Mouse (Mus musculus) v-Abl transformed pro-B cells (cell line): ENCODE measurements at regions not wholly inside any gene's neighbourhood (a gene's known extent, or its start where the extent isn't known, plus 50 kb on each side); places are given as distances from the start of the nearest gene placed in this dataset.

Source experiments
- in situ Hi-C, 2 experiments: fragments of 400-800 bp; cut with MboI; formaldehyde crosslinking; loops; one replicate each; pipeline ENCODE4 v1.15.1; 2025; ENCODE audit not compliant: unreplicated experiment in 2 of 2

- in situ Hi-C loops, result no loop called here
Measured at GRCm38 (mm10) chr13:52702201-52702611, 119.2 kb downstream of the Syk start.

DNA sequence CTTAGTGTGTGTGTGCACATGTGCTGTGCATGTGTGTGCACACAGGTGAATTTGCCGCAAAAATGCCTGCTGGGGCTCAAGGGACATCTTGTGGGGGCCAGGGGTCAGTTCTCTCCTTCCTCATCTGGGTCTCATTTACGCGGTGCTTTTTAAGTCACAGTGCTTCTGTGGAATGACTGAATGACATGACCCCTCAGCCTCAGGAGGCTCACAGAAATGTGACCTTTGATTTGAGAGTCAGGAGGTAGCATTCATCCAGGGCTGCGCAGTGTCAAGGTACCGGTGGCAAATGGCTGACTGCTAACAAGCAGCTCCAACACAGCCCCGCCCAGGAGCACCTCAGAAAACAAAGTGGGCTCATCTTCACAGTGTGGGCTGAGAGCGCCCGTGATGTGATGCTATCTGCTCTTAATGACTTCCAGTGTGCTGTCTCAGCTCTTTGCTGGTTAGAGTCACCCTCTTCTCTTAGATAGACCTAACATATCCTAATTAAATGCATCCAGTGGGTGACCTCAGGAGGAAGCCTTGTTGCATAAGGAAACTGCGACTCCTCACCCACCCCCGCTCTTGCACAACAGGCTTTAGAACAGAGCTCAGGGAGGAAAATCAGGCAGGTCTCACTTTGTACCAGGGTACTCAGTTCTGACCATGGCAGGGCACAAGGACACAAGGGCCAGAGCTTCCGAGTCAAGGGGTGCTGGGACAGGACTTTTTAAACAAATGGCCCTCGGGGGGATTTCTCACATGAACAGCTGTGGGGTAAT is 120.6 kb downstream of the Syk start:
- in situ Hi-C loops, result no loop called here

DNA sequence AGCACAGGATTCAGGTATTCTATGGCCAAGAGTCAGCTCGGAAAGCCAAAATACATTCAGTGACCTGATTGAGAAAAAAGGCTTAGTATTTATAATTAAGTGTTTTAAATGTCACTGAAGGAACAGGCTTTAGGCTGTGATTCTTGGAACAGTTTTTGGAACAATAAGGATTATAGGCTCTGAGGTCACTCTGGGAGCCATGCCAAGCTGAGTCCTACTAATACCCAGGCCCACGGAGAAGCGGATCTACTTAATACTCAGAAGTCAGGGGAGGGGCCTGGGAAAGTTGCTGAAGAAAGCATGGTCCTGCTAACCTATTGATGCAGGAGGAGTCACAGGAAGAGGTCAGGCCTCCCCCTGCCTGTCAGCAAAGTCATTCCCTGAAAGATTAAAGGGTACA is 121.7 kb downstream of the Syk start:
- in situ Hi-C loops, result loop anchor here in 1 of 2 experiments (5.0 kb wide), 2 partner anchors 283 to 393 kb away; no protein-coding TSS in a partner anchor

DNA sequence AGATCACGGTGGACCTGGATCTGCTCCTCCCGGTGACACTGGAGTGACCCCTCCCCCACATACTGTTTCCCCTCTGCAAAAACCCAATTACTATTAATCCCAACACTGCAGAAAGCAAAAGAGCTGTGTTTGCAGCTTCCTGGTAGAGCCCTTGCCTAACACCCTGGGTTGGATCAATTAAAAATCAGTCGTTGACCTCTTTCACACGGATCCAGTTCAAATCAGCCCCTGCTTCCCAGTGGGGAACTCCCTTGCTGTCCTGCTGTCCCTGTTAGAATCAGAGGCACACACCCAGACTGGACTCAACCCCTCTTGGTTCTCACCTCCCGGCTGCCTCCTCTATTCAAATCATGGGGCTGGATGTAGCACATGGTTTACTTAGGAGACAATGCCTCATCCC is 126.6 kb downstream of the Syk start:
- in situ Hi-C loops, result loop anchor here in 1 of 2 experiments (5.0 kb wide), 2 partner anchors 278 to 388 kb away; no protein-coding TSS in a partner anchor

DNA sequence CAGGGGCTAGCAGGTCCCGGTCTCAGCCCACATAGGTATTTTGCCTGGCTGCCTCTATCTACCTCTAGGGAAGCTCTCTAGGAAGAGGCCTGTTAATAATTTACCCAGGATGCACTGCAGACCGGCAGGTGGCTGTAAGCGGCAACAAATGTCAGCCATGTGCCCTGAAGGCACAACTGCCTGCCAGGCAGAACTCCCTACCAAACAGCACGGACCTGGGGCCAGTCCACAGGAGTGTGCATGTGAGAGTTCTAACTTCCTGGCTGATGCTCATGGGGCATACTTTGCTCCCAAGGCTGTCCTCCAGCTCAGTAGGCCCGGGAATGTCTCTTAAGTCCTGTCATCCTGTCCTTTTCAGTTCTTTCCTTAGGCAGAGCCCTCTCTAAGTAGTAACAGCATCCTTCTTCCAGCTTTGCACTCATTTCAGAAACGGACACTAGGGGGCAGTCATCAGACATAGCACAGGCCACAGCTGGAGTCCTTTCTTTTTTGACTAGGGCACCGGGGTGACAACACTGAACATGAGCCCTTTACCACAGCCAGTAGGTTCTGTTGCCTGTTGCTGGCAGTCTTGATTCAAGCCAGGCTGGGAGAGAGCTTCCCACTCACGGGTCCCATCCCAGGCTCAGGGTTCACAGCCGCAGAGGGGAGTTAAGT is 128.9 kb downstream of the Syk start:
- in situ Hi-C loops, result loop anchor here in 1 of 2 experiments (5.0 kb wide), 2 partner anchors 270 to 380 kb away; partner anchors contain the start of gene Nfil3

DNA sequence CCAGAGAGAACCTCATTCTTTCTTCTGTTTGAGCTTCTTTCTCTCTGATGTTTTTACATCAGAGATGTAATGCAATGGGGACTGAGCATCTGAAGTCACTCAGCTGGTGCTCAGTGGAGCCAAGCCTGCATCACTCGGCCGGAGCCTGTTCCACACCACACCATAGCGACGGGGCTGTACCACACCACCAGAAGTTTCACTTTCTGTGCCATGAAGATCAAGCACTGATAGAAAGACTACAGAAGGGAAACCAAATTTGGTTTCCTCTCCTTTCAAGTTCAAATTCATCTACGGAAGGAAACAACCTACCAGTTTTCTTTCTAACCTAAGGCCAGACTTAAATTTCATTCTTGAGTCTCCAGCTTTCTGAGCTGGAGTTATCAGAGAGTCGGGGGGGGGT is 138.5 kb downstream of the Syk start:
- in situ Hi-C loops, result no loop called here

DNA sequence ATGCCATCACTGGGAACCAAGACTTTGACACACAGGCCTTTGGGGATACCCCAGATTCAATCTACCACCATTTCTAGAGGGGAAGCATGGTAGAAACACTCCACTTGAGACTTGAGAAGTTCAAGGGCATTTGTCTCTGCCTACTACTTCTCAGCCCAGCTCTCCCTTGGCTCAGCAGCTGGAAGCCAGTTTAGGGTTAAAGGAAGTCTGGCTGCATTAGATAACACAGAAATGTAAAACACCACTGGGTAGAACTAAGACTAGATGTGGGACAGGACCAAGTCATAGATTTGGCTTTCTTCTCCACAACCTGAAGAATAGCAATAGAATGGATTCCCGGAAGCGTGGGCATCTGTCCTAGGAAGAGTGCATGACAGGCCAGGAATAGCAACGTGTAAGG is 139.7 kb downstream of the Syk start:
- in situ Hi-C loops, result no loop called here

DNA sequence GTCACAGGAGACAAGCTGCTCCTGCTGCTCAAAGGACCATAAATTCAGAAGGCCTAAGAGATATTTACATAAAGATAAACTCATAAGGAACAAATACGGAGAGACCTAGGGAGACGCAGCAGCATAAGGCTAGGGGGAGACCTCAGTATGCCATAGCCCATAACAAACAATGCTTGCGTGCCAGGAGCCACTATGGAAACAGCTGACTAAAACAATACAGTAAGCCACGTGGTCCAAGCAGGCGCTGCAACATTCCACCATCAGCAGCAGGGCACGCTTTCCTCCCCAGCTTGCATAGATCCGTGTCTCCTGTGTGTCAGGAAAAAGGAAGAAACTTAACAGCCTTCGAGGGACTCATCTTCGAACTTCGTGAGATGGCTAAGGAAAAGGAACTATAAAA is 143.1 kb downstream of the Syk start:
- in situ Hi-C loops, result no loop called here

DNA sequence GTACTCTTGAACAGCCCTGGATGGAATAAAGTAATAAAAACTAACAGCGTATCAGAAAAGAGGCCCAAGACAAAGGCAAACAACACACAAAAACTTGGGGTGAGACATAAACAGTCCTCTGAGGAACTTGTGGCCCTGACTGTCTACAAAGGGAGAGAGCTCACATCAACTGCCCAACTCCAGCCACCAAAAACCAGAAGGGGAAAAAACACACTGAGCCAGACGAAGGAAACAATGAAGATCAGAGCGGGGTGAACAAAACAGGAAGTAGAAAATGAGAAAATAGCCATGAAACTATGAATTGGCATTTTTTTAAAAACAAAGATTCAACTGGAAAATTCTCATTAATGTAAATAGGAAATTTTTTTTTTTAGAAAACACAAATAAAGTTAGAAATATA is 143.6 kb downstream of the Syk start:
- in situ Hi-C loops, result no loop called here

DNA sequence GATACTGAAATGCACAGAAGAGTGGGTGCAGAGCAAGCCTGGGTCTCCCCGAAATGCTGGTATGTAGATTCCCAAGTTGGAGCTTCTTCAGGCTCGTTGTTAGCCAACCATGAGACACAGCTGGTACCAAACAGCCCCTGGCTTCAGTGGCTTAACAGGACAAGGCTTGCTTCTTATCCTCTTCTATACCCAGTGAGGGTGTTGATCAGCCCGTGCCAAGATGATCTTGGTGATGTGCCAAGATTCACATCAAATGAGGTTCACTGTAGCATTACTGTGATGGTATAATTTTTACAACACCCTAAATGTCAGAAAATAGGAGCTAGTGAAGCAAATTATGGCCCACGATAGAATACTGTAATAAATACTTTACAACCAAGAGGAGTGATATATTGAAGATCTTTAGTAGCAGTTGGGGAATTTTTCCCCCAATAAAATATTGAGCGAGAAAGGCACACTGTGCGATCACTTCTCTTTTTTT is 152.5 kb downstream of the Syk start:
- in situ Hi-C loops, result loop anchor here in 1 of 2 experiments (10.0 kb wide), 1 partner anchor 89 kb away; no protein-coding TSS in a partner anchor

- in situ Hi-C loops, result loop anchor here in 1 of 2 experiments (10.0 kb wide), 1 partner anchor 89 kb away; no protein-coding TSS in a partner anchor
Measured at GRCm38 (mm10) chr13:52735934-52736523, 153.1 kb downstream of the Syk start.

GRCm38 (mm10) chr13:52738095-52738660 is 155.2 kb downstream of the Syk start:
- in situ Hi-C loops, result loop anchor here in 1 of 2 experiments (10.0 kb wide), 1 partner anchor 87 kb away; no protein-coding TSS in a partner anchor

DNA sequence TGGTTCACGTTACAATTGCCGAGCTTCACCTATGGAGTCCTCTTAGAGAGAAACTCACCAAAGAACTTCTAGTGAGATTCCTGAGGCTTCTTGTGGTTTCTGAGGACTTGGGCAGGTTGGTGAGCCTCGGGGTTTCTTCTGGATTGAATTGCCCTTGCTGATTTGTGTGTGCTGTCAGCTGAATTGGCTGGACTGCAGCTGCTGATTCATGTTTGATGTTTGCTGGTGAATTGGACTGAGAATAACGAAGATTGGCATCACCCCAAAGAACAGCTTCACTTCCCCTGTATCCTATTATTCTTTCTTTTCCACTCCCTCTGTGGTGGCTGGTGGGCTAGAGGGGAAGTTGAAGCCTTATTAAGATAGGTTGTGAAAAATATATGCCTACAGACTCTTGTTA is 158.4 kb downstream of the Syk start:
- in situ Hi-C loops, result no loop called here

DNA sequence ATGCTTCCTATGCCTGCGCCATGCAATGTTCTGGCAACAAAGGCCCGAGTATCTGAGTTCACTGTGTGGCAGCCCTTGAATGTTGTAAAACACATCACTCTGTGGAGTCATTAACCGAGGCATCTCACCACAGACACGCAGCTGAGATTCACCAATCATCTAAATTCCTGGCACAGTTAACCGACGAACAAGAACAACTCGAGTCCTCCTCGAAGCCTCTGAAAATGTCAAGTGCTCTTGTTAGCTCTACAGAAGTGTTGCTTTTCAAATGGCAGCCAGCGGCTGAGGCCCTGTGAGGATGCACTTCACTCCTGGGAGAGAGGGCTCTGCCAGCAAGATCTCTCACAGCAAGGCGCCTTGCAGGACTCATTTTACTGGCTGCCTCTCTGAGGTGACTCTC is 173.0 kb downstream of the Syk start:
- in situ Hi-C loops, result no loop called here

DNA sequence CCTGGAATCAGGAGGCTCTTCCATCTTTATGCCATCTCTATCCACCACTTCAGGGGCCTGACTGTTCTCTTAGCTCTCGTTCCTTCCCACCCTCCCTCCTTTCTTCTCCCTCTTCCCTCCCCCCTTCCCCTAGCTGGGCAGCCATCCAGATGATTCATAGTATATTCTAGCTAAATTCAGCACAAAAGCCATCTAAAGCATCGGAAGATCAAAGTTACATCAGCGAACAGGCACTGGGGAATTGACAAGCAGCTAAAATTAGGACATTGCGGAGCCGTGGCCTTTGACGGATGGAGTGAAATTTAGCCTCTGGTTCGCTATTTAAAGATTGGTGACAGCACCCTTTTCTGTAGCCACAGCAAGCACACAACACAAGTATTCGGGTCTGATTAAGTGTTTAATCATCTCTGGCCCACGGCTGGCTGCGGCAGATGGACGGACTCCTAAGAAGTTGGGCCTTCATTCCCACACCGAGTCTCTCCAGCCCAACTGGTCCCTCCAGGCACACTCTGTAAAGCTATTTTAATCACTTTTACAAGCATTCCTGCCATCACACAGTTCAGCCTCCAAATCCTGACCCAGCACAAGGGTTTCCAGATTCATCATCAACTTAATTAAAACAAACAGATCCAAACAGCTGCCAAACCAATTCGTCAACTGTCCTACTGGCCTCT is 163.8 kb downstream of the Auh start:
- in situ Hi-C loops, result no loop called here

DNA sequence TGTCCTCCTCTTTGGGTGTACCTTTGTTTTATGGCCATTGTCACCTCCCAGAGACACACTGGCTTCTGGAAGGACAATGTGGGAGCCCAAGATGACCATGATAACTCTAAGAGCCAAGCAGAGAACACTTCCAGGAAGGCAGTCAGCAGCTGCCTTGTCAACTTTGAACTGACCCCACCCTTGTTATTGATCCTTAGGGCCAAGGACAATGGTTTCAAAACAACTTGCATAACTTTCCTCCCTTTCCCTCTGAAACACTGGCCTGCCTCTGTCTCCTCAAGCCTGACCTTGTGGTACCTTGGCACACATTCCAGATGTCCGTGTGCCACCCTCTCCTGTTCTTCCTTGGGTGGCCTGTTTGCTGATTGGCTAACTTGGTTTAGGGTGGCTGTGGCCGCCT is 163.2 kb downstream of the Auh start:
- in situ Hi-C loops, result no loop called here

GRCm38 (mm10) chr13:52769956-52770355 is 159.5 kb downstream of the Auh start:
- in situ Hi-C loops, result no loop called here

GRCm38 (mm10) chr13:52771518-52771917 is 158.0 kb downstream of the Auh start:
- in situ Hi-C loops, result no loop called here

GRCm38 (mm10) chr13:52772081-52772480 is 157.4 kb downstream of the Auh start:
- in situ Hi-C loops, result no loop called here

DNA sequence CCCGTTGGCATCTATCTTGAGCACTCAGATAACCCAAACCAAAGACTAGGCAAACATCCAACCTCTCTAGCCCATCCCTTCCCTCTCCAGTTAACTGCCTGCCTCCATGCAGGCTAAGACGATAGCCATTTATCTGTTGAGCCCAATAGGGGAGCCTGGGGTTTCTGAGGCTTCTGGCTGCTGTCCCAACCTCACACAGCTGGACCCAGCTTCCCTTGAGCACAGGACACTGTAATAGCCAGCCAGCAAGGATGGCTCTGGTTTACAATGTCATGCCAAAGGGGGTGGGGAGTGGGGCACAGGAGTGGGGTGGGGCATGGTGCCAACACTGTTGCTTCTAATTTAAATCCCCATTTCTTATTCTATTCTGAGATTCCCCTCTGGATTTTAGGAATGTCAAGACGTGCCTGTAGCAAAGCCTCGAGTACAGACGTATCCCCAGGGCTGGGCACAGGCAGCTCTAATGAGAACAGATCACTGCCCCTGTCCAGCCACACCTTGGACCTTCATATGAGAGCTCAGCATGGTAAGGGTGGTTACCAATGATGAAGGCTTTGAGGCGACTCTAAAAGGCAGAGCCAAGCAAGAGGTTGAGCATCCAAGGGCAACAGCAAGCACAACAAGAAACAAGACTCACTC is 152.0 kb downstream of the Auh start:
- in situ Hi-C loops, result no loop called here
